ENCODE assay signal across 8 mouse cellular contexts in the genomic region with DNA sequence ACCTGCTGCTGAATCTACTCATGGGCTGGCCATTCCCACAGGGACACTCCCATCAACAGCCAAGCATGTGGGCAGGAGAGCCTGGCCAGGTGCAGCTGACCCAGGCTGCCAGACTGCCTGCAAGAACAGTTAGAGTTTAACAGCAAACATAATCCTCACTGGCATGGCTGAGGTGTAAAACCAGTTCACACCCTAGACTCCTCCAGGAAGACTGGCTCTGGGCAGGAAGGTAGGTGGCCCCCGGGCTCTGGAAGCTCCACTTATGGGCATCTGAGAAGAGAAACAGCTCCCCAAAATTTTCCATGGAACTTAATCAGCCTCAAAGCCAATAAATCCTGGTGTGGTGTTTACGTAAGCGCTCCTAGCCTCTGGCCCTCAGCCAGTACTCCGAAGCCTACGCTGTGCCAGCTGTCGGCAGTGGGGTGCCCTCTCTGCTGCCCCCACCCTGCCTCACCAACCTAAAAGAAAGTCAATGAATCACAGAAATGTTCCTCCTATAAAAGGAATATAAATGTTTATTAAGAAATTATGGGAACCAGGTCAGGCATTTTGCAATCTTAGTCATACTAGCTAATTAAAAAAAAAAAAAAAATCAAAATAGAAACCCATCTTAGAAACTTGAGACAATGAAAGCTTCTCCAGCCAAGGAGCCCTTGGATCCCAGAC. TPM values are rescaled to one million over a fixed set of nuclear protein-coding genes. Genes with fewer than 3 reads are reported as not detected.
DNase-seq lines count a peak whose midpoint lies in the region; TF ChIP-seq lines count a peak whose summit lies in the region.

No protein-coding gene starts in this region.

- no peak overlapping the region for H3K4me3 ChIP-seq in embryonic fibroblast, embryonic 13.5 days (ENCODE audit: insufficient read depth, low read length)

- peak; percentile 47 for DNase-seq in 3T3-L1 (ENCODE audit: low read depth, low spot score)
- DNase-seq in adrenal gland, adult 2 months = peak; percentile 93
- peak; percentile 82 to 84 for DNase-seq in heart, postnatal 36 days
- peak; percentile 87 for DNase-seq in layer of hippocampus, adult 9-11 months
- DNase-seq in lung, postnatal 4 days = peak; percentile 82 to 86
- DNase-seq in urinary bladder, adult 18-20 months (ENCODE audit: low spot score in 2 of 2) = peak; percentile 50 to 74
- DNase-seq in thymus, postnatal 10 days (ENCODE audit: low spot score in 2 of 2) = no peak

- TF ChIP-seq POLR2A in embryonic fibroblast, embryonic 13.5 days (IDR thresholded peaks at IDR 0.05; ENCODE audit: low read depth, low read length) = no peak

- TF ChIP-seq CTCF in embryonic fibroblast, embryonic 13.5 days (IDR thresholded peaks at IDR 0.05; ENCODE audit: borderline replicate concordance, insufficient read depth, low read length) = no peak

- peak overlapping the region; percentile 28; the same call in 1 of the 2 replicates for H3K27ac ChIP-seq in embryonic fibroblast, embryonic 13.5 days (ENCODE audit: insufficient read depth, low read length)

- intact Hi-C loops in heart, postnatal 36 days (cut with DNase I) = no loop called here

- H3K4me1 ChIP-seq in embryonic fibroblast, embryonic 13.5 days (ENCODE audit: control insufficient read depth, insufficient read depth, low read length) = peaks cover 19% of the 10 kb centered on the region

RNA-seq across cellular contexts. Expression of a gene that starts 8.2 kb away (rescaled TPM):
- total RNA-seq in adrenal gland, adult 2 months (2021) = not detected
- not detected in 2 replicates for polyA plus RNA-seq in adrenal gland, adult 2 months (2012; rRNA removed)
- polyA plus RNA-seq in embryonic fibroblast, embryonic 13.5 days (2011; ENCODE audit: insufficient read length, low read depth, missing spikeins) = not detected in 2 replicates
- total RNA-seq in heart, postnatal 36 days (2021) = not detected

RNA-seq across cellular contexts. Expression of a gene that starts 13.8 kb away (rescaled TPM):
- 10 to 100 TPM; 67.0 to 77.8 TPM for total RNA-seq in adrenal gland, adult 2 months (2021)
- polyA plus RNA-seq in adrenal gland, adult 2 months (2012; rRNA removed) = 69.2 and 87.7 TPM in 2 replicates
- polyA plus RNA-seq in embryonic fibroblast, embryonic 13.5 days (2011; ENCODE audit: insufficient read length, low read depth, missing spikeins) = 34.6 and 40.2 TPM in 2 replicates
- total RNA-seq in heart, postnatal 36 days (2021) = 10 to 100 TPM; 49.2 to 58.7 TPM

Comparison
In these comparisons a context has a peak if more than half of its experiments do, and no peak if none do; other contexts are left out.
1. DNase-seq: peak in 3T3-L1 (single experiment), adrenal gland, adult 2 months (single experiment), heart, postnatal 36 days (2 of 2), layer of hippocampus, adult 9-11 months (single experiment), lung, postnatal 4 days (2 of 2) and urinary bladder, adult 18-20 months (2 of 2); none in thymus, postnatal 10 days (0 of 2).